Mouse (Mus musculus): Measurements from ENCODE around the gene Nipsnap1. TPM values are rescaled to one million over a fixed set of nuclear protein-coding genes. Genes with fewer than 3 reads are reported as not detected.

Nipsnap1 gene
- polyA plus RNA-seq, 1 experiment from 2014 or later, result 131 TPM

DNA sequence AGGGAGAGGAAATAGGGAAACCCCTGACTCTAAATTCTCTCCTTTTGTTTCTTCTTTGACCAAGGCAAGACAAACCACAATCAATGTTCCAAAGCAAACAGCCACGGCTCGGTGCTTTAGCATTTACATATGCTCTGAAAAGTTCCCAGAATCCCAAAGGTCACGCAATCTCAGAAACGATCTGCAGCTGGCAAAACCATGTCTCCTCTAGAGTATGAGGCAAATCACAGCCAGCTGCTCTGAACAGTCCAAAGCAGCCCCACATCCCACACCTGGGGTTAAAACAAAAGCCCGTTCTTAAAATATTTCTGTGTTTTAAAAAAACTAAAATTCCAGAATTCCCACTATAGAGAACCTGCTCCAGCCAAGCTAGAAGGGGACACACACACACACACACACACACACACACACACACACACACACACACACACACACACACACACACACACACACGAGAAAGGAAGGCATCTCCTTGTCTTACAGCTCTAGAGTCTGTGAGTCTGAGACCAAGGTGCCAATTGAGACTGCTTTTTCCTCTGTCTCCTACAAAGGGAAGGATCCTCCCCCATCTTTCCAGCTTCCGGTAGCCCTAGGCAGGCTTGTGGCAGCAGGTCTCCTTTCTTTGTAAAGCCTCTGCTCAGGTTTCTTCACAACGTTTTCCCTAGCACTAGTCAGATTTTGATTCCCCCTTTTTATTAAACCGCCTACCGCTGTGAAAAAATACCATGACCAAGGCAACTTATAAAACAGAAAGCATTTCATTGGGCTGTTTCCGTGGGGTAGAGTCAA, 11.7 kb upstream of the Nipsnap1 start:
- 50% methylated on average over 11 of the region's 11 CpGs for WGBS
- H3K27ac ChIP-seq (ENCODE audit: low read depth, low read length), result no peak overlapping the region
- H3K4me3 ChIP-seq (ENCODE audit: low read length), result no peak overlapping the region
- no peaks in the 10 kb centered on the region for H3K27me3 ChIP-seq (replicated peaks; ENCODE audit: control insufficient read depth, insufficient read depth, low read length)
- no peak overlapping the region for H3K4me2 ChIP-seq (ENCODE audit: low read length)
- no peaks in the 10 kb centered on the region for H3K4me1 ChIP-seq (ENCODE audit: control insufficient read depth, insufficient read depth, low read depth, low read length)
- no peaks in the 10 kb centered on the region for H3K36me3 ChIP-seq (ENCODE audit: control insufficient read depth, insufficient read depth, low read length)
- H3K9ac ChIP-seq (ENCODE audit: low read depth, low read length), result no peak overlapping the region
- H3K9me3 ChIP-seq (ENCODE audit: control insufficient read depth, low read length), result no peaks in the 10 kb centered on the region
- no peak for ATAC-seq

GRCm38 (mm10) chr11:4862730-4863129, 11.0 kb upstream of the Nipsnap1 start:
- Histone ChIP-seq H3K9ac (ENCODE audit: low read depth, low read length) (no peak overlapping the region), H3K4me3 (ENCODE audit: low read length) (no peak overlapping the region), H3K27me3 (replicated peaks; ENCODE audit: control insufficient read depth, insufficient read depth, low read length) (no peaks in the 10 kb centered on the region), H3K4me2 (ENCODE audit: low read length) (no peak overlapping the region), H3K4me1 (ENCODE audit: control insufficient read depth, insufficient read depth, low read depth, low read length) (no peaks in the 10 kb centered on the region), H3K36me3 (ENCODE audit: control insufficient read depth, insufficient read depth, low read length) (no peaks in the 10 kb centered on the region), H3K27ac (ENCODE audit: low read depth, low read length) (no peak overlapping the region), H3K9me3 (ENCODE audit: control insufficient read depth, low read length) (no peaks in the 10 kb centered on the region)
- no peak for ATAC-seq
- 96% methylated on average over 1 of the region's 1 CpGs for WGBS

DNA sequence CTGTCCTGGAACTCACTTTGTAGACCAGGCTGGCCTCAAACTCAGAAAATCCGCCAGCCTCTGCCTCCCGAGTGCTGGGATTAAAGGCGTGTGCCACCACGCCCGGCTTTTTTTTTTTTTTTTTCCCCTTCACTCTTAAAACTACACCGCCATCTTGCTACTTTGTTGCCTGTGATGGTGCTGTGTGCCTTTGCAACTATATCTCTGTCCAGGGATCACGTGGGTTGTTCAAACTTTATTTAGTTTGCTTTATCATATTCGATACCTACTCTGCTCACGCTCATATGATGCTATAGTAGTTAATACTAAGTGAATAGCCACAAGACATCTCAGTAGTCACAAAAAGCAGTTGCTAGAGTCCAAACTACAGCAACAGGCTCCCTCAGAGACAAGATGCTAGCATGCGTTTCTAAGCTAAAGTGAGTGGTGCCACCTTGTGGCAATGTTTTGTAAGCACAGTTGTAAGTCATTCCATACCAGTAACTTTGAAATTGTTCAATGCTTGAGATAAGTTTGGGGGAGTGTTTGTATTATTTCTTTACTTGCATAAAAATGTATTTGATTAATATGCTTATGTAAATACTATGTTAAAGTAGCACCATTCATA, 8.0 kb upstream of the Nipsnap1 start:
- Histone ChIP-seq H3K4me1 (ENCODE audit: control insufficient read depth, insufficient read depth, low read depth, low read length) (no peaks in the 10 kb centered on the region), H3K27me3 (replicated peaks; ENCODE audit: control insufficient read depth, insufficient read depth, low read length) (no peaks in the 10 kb centered on the region), H3K36me3 (ENCODE audit: control insufficient read depth, insufficient read depth, low read length) (no peaks in the 10 kb centered on the region), H3K27ac (ENCODE audit: low read depth, low read length) (no peak overlapping the region), H3K4me2 (ENCODE audit: low read length) (no peak overlapping the region), H3K9me3 (ENCODE audit: control insufficient read depth, low read length) (no peaks in the 10 kb centered on the region), H3K4me3 (ENCODE audit: low read length) (no peak overlapping the region), H3K9ac (ENCODE audit: low read depth, low read length) (no peak overlapping the region)
- peak; percentile 42; the same call in 1 of the 2 replicates for ATAC-seq
- WGBS, result 36% methylated on average over 10 of the region's 10 CpGs

- 5% methylated on average over 10 of the region's 10 CpGs for WGBS
- Histone ChIP-seq H3K27ac (ENCODE audit: low read depth, low read length) (peak overlapping the region; percentile 84; the same call in 1 of the 2 replicates), H3K4me2 (ENCODE audit: low read length) (peak overlapping the region; percentile 80), H3K9me3 (ENCODE audit: control insufficient read depth, low read length) (no peaks in the 10 kb centered on the region), H3K36me3 (ENCODE audit: control insufficient read depth, insufficient read depth, low read length) (no peaks in the 10 kb centered on the region), H3K9ac (ENCODE audit: low read depth, low read length) (peak overlapping the region; percentile 96), H3K27me3 (replicated peaks; ENCODE audit: control insufficient read depth, insufficient read depth, low read length) (no peaks in the 10 kb centered on the region), H3K4me3 (ENCODE audit: low read length) (peak overlapping the region; percentile 86), H3K4me1 (ENCODE audit: control insufficient read depth, insufficient read depth, low read depth, low read length) (peaks cover 10% of the 10 kb centered on the region)
- ATAC-seq, result peak; percentile 46
Observed at GRCm38 (mm10) chr11:4874551-4874950, 800 bp downstream of the Nipsnap1 start.

GRCm38 (mm10) chr11:4881087-4881486, 7.3 kb downstream of the Nipsnap1 start:
- ATAC-seq, result no peak
- WGBS, result 77% methylated on average over 4 of the region's 4 CpGs
- Histone ChIP-seq H3K4me3 (ENCODE audit: low read length) (no peak overlapping the region), H3K4me2 (ENCODE audit: low read length) (no peak overlapping the region), H3K9ac (ENCODE audit: low read depth, low read length) (no peak overlapping the region), H3K9me3 (ENCODE audit: control insufficient read depth, low read length) (no peaks in the 10 kb centered on the region), H3K27me3 (replicated peaks; ENCODE audit: control insufficient read depth, insufficient read depth, low read length) (no peaks in the 10 kb centered on the region), H3K4me1 (ENCODE audit: control insufficient read depth, insufficient read depth, low read depth, low read length) (no peaks in the 10 kb centered on the region), H3K27ac (ENCODE audit: low read depth, low read length) (no peak overlapping the region), H3K36me3 (ENCODE audit: control insufficient read depth, insufficient read depth, low read length) (peaks cover 11% of the 10 kb centered on the region)

DNA sequence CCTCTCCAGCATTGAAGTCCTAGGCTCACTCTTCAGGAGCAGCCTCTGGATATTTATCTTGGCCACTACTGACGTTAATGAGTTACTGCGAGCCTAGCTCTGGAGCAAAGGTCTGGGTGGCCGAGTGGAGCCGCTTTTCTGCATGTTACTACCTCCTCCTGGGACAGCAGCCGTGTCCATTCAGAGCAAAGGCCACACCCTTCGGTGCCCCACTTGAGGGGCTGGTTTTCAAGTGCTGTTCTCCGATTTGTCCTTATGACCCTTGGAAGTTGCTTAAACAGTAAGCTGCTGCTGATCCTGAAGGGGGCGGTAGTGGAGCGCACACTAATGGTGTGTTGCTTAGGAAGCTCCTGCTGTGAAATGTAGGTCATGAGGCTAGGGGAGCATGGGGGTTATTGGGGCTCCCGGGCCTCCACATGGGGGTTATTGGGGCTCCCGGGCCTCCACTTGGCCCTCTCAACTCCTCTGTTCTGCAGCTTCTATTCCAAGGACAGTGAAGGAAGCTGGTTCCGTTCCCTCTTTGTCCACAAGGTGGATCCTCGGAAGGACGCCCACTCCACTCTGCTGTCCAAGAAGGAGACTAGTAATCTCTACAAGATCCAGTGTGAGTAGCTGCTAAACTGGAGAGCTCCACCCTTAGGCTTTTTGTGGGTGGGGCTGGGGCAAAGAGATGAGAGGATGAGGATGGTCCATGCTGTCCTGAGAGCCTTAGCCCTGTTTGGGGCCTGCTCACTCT, 9.3 kb downstream of the Nipsnap1 start:
- H3K4me2 ChIP-seq (ENCODE audit: low read length), result no peak overlapping the region
- H3K36me3 ChIP-seq (ENCODE audit: control insufficient read depth, insufficient read depth, low read length), result peaks cover 11% of the 10 kb centered on the region
- 46% methylated on average over 14 of the region's 14 CpGs for WGBS
- H3K4me3 ChIP-seq (ENCODE audit: low read length), result no peak overlapping the region
- ATAC-seq, result peak; percentile 10; the same call in 1 of the 2 replicates
- no peak overlapping the region for H3K9ac ChIP-seq (ENCODE audit: low read depth, low read length)
- no peaks in the 10 kb centered on the region for H3K4me1 ChIP-seq (ENCODE audit: control insufficient read depth, insufficient read depth, low read depth, low read length)
- no peak overlapping the region for H3K27ac ChIP-seq (ENCODE audit: low read depth, low read length)
- H3K27me3 ChIP-seq (replicated peaks; ENCODE audit: control insufficient read depth, insufficient read depth, low read length), result no peaks in the 10 kb centered on the region
- H3K9me3 ChIP-seq (ENCODE audit: control insufficient read depth, low read length), result no peaks in the 10 kb centered on the region

DNA sequence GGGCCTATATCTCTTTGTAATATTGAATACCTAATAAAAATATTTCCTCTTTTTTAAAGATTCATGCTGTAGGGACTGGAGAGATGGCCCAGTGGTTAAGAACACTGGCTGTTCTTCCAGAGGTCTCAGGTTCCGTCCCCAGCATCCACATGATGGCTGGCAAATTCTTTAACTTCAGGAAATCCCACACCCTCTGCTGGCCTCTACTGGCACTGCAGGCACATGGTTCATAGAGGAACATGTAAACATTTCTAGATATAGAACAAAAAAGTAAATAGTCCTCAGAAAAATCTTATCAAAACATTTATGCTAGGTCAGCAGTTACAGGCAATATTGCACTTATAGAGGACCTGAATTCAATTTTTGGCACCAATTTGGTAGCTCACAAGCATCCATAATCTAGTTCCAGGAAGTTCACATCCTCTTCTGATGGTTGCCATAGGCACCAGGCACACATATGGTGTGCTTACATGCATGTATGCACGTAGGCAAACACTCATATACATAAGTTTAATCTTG, 11.7 kb downstream of the Nipsnap1 start:
- ATAC-seq, result no peak
- Histone ChIP-seq H3K27me3 (replicated peaks; ENCODE audit: control insufficient read depth, insufficient read depth, low read length) (no peaks in the 10 kb centered on the region), H3K9me3 (ENCODE audit: control insufficient read depth, low read length) (no peaks in the 10 kb centered on the region), H3K4me1 (ENCODE audit: control insufficient read depth, insufficient read depth, low read depth, low read length) (no peaks in the 10 kb centered on the region), H3K4me2 (ENCODE audit: low read length) (no peak overlapping the region), H3K36me3 (ENCODE audit: control insufficient read depth, insufficient read depth, low read length) (peaks cover 25% of the 10 kb centered on the region), H3K4me3 (ENCODE audit: low read length) (no peak overlapping the region), H3K27ac (ENCODE audit: low read depth, low read length) (no peak overlapping the region), H3K9ac (ENCODE audit: low read depth, low read length) (no peak overlapping the region)
- 55% methylated on average over 2 of the region's 2 CpGs for WGBS

GRCm38 (mm10) chr11:4886987-4887386, 13.2 kb downstream of the Nipsnap1 start:
- Histone ChIP-seq H3K27me3 (replicated peaks; ENCODE audit: control insufficient read depth, insufficient read depth, low read length) (no peaks in the 10 kb centered on the region), H3K27ac (ENCODE audit: low read depth, low read length) (no peak overlapping the region), H3K9ac (ENCODE audit: low read depth, low read length) (no peak overlapping the region), H3K9me3 (ENCODE audit: control insufficient read depth, low read length) (no peaks in the 10 kb centered on the region), H3K4me2 (ENCODE audit: low read length) (no peak overlapping the region), H3K4me3 (ENCODE audit: low read length) (no peak overlapping the region), H3K36me3 (ENCODE audit: control insufficient read depth, insufficient read depth, low read length) (peaks cover 34% of the 10 kb centered on the region), H3K4me1 (ENCODE audit: control insufficient read depth, insufficient read depth, low read depth, low read length) (no peaks in the 10 kb centered on the region)
- WGBS, result 94% methylated on average over 3 of the region's 3 CpGs
- no peak for ATAC-seq

All from hindbrain, embryonic 16.5 days (tissue).